Mouse (Mus musculus) forebrain, postnatal 0 days (tissue): ENCODE data around the gene Pinlyp. TPM values are rescaled to one million over a fixed set of nuclear protein-coding genes. Genes with fewer than 3 reads are reported as not detected.

Experiments
- ATAC-seq: fragments of 200-750 bp; cut with Nextera tagmentation; 2 replicates; pipeline ENCODE4 v1.8.0; 2017; ENCODE audit warnings: mild to moderate bottlenecking, moderate library complexity
- DNase-seq: peaks from one replicate; pipeline ENCODE4 v3.0.0-alpha.2; 2015
- H3K27ac ChIP-seq: fragments of 300-500 bp; sonication (generic); 2 replicates; pipeline ENCODE4 v1.5.1; 2014; ENCODE audit warnings: low read depth, mild to moderate bottlenecking, antibody characterized with exemption, low read length, moderate library complexity, mixed read lengths
- H3K27me3 ChIP-seq: fragments of 300-500 bp; sonication (generic); 2 replicates; pipeline ENCODE4 v1.6.1; 2014; ENCODE audit warnings: mild to moderate bottlenecking, low read length, mixed read lengths; ENCODE audit not compliant: insufficient read depth
- H3K36me3 ChIP-seq: fragments of 300-500 bp; sonication (generic); 2 replicates; pipeline ENCODE4 v1.6.1; 2014; ENCODE audit warnings: mild to moderate bottlenecking, moderate library complexity; ENCODE audit not compliant: insufficient read depth
- H3K4me1 ChIP-seq: fragments of 300-500 bp; sonication (generic); 2 replicates; pipeline ENCODE4 v1.6.1; 2014; ENCODE audit warnings: antibody characterized with exemption; ENCODE audit not compliant: insufficient read depth
- H3K4me2 ChIP-seq: fragments of 300-500 bp; sonication (generic); 2 replicates; pipeline ENCODE4 v1.6.1; 2014; ENCODE audit warnings: low read depth, mild to moderate bottlenecking, moderate library complexity
- H3K4me3 ChIP-seq: fragments of 300-500 bp; sonication (generic); 2 replicates; pipeline ENCODE4 v1.5.1; 2014; ENCODE audit warnings: low read depth, low read length, mixed read lengths
- H3K9ac ChIP-seq: fragments of 300-500 bp; sonication (generic); 2 replicates; pipeline ENCODE4 v1.6.1; 2014; ENCODE audit warnings: mild to moderate bottlenecking
- H3K9me3 ChIP-seq: fragments of 300-500 bp; sonication (generic); 2 replicates; pipeline ENCODE4 v1.6.1; 2016; ENCODE audit warnings: low read length
- CTCF ChIP-seq: sonication (generic); IDR thresholded peaks from 2 replicates; pipeline ENCODE4 v1.5.1; 2016; ENCODE audit warnings: antibody characterized with exemption, control low read depth, low read depth
- WGBS: fragments of 180-500 bp; shearing (Covaris S2); extraction: QIAGEN DNeasy Blood & Tissue Kit; methylation state at CpG from one replicate; pipeline ENCODE4 v1.1.7; 2014; 5-methylcytosine and 5-hydroxymethylcytosine counted together
- polyA plus RNA-seq: library from polyadenylated mRNA; unstranded; fragments of >200 nt; fragmentation: Nextera tagmentation; extraction: Ambion mirVana; gene quantifications from 2 replicates; pipeline ENCODE4 v1.2.1, GENCODE M21; 2015
- total RNA-seq: library from RNA; depleted of rRNA; stranded (reverse); fragments of >200 nt; gene quantifications from 2 replicates; pipeline ENCODE4 v1.2.3, GENCODE M21; 2014

The Pinlyp gene
- total and polyA plus RNA-seq, 2 experiments from 2014 or later = 0.43 TPM; not detected in 1

DNA sequence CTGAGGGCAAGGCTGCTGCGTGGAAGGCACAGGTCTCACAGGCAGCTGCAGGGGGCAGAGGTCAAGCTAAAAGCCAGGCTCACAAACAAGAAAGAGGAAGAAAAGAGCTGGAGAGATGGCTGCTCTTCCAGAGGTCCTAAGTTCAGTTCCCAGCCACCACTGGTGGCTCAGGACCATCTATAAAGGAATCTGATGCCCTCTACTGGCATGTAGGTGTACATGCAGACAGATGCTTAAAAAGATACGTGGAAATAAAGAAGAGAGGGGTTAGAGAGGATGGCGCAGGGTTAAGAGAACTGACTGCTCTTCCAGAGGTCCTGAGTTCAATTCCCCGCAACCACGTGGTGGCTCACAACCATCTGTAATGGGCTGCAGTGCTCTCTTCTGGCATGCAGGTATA is 26.5 kb upstream of the Pinlyp start:
- Histone ChIP-seq H3K9ac (no peak overlapping the region), H3K4me1 (no peaks in the 10 kb centered on the region), H3K27ac (no peak overlapping the region), H3K4me3 (no peak overlapping the region), H3K9me3 (no peaks in the 10 kb centered on the region), H3K4me2 (no peak overlapping the region), H3K27me3 (no peaks in the 10 kb centered on the region), H3K36me3 (peaks cover 22% of the 10 kb centered on the region)
- TF ChIP-seq CTCF = peak; percentile 53
- DNase-seq = no peak
- WGBS = 60% methylated on average over 5 of the region's 5 CpGs
- no peak for ATAC-seq

DNA sequence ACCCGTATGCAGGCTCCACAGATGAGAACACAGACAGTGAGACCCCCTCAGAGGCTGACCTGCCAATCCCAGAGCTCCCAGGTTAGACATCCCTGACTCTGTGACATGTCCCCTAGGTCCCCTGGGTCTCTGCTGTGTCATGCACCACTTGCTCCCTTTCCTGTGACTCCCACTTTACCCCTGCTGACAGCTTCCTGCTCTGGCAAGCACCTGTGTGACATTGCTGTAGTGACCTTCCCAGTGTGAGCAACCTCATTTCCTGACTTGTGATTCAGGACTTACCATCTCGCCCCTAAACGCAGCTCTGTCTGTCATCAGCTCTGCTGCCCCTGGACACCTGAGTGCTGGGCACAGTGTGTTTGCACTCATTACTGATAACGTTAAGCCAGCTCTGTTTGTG is 25.2 kb upstream of the Pinlyp start:
- ATAC-seq (no peak), DNase-seq (no peak)
- Histone ChIP-seq H3K36me3 (peaks cover 36% of the 10 kb centered on the region), H3K27me3 (no peaks in the 10 kb centered on the region), H3K9me3 (no peaks in the 10 kb centered on the region), H3K4me1 (no peaks in the 10 kb centered on the region), H3K27ac (no peak overlapping the region), H3K4me3 (no peak overlapping the region), H3K4me2 (no peak overlapping the region), H3K9ac (no peak overlapping the region)
- TF ChIP-seq CTCF = no peak
- WGBS = 89% methylated on average over 4 of the region's 4 CpGs

DNA sequence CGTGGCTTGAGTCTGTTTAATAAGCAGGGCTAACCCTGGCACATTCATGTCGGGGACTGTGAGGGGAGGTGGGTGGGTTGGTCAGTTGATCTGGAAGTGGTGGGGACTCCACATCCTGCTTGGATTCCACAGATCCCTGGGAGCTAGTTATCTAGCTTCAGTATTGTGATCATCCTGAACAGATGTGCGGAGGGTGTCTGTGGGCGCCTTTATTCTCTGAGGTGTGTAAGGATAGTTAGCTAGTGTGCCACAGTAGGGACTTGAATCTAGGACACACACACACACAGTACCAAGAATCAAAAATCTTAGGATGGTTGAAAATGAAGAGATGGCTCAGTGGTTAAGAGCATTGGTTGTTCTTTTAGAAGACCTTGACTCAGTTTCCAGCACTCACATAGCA is 22.6 kb upstream of the Pinlyp start:
- Histone ChIP-seq H3K4me2 (no peak overlapping the region), H3K4me1 (no peaks in the 10 kb centered on the region), H3K9ac (no peak overlapping the region), H3K36me3 (peaks cover 43% of the 10 kb centered on the region), H3K27me3 (no peaks in the 10 kb centered on the region), H3K9me3 (no peaks in the 10 kb centered on the region), H3K4me3 (no peak overlapping the region), H3K27ac (no peak overlapping the region)
- 87% methylated on average over 4 of the region's 4 CpGs for WGBS
- no peak for TF ChIP-seq CTCF
- DNase-seq (no peak), ATAC-seq (no peak)

DNA sequence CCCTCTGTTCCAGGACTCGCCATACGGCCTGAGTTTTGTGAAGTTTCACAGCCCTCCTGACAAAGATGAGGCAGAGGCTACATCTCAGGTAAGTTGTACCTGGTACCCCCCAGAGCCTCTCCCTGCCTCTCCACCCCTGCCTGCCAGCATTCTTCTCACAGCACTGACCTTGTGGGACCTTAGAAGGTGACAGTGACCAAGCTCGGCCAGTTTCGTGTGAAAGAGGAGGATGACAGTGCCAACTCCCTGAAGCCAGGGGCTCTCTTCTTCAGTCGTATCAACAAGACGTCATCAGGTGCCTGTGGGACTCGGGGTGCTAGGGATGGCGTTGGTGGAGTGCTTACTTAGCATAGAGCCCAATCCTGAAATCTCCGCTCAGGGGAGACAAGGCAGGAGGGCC is 20.3 kb upstream of the Pinlyp start:
- Histone ChIP-seq H3K9ac (no peak overlapping the region), H3K27me3 (no peaks in the 10 kb centered on the region), H3K9me3 (no peaks in the 10 kb centered on the region), H3K27ac (no peak overlapping the region), H3K4me2 (no peak overlapping the region), H3K36me3 (peaks cover 46% of the 10 kb centered on the region), H3K4me3 (no peak overlapping the region), H3K4me1 (no peaks in the 10 kb centered on the region)
- ATAC-seq (no peak), DNase-seq (no peak)
- WGBS = 92% methylated on average over 9 of the region's 9 CpGs
- no peak for TF ChIP-seq CTCF

DNA sequence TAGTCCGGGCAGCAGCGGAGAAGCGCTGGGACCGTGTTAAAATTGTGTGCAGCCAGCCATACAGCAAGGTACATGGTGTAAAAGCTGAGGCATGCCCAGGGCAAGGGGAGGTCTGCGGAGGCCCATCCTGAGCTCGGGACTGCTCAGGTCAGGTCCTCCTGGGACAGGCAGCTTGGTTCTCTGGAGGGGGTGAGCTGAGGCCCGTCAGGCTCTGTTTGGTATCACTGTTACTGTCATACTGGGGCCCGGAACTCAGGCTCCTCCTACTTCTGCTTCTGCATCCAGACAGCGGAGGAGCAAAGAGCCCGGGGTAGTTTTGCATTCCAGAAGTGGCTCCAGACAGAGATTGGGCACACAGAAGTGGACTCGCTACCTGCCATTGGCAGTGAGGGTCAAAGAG is 19.7 kb upstream of the Pinlyp start:
- ATAC-seq = no peak
- no peak overlapping the region for H3K27ac ChIP-seq

DNA sequence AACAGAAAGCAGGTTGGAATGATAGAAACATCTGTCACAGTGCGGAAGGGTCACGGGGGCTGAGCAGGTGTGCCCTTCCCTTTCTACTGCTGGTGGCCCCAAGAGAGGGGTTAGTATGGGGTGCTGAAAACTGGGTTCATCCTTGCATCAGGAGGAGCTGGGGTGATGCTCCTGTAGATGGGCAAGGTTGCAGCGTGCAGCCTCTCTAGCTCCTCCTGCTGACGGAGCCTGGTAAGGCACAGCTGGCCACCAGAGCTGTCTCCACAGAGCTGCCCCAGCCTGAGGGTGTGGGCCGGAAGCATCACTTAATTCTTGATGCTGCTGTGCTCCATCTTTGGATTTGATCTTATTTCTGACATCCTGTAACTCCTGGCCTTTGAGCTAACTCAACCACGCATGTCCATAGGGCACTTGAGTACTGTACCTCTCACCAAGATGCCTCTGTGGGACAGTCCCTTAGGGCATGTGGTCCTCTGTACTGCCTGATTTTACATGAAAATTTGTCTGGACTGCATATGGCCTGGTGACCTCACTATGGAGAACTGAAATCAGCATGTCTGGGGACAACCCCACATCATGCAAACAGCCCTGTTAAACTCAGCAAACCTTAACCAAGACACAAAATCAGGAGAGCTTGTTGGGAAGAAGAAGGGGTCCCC is 18.8 kb upstream of the Pinlyp start:
- H3K4me3 ChIP-seq = no peak overlapping the region
- H3K27ac ChIP-seq = no peak overlapping the region
- no peaks in the 10 kb centered on the region for H3K4me1 ChIP-seq
- H3K27me3 ChIP-seq = no peaks in the 10 kb centered on the region
- no peak overlapping the region for H3K9ac ChIP-seq
- peak; percentile 48; the same call in 1 of the 2 replicates for ATAC-seq
- no peak overlapping the region for H3K4me2 ChIP-seq
- 66% methylated on average over 6 of the region's 6 CpGs for WGBS
- H3K9me3 ChIP-seq = no peaks in the 10 kb centered on the region
- TF ChIP-seq CTCF = peak; percentile 76
- DNase-seq = peak; percentile 52
- peaks cover 47% of the 10 kb centered on the region for H3K36me3 ChIP-seq

More for the DNA sequence above, 19.7 kb upstream of the Pinlyp start:
- Histone ChIP-seq H3K4me2 (no peak overlapping the region), H3K27me3 (no peaks in the 10 kb centered on the region), H3K9ac (no peak overlapping the region), H3K4me1 (no peaks in the 10 kb centered on the region), H3K36me3 (peaks cover 48% of the 10 kb centered on the region), H3K9me3 (no peaks in the 10 kb centered on the region), H3K4me3 (no peak overlapping the region)
- DNase-seq = no peak
- 95% methylated on average over 11 of the region's 11 CpGs for WGBS
- TF ChIP-seq CTCF = no peak

DNA sequence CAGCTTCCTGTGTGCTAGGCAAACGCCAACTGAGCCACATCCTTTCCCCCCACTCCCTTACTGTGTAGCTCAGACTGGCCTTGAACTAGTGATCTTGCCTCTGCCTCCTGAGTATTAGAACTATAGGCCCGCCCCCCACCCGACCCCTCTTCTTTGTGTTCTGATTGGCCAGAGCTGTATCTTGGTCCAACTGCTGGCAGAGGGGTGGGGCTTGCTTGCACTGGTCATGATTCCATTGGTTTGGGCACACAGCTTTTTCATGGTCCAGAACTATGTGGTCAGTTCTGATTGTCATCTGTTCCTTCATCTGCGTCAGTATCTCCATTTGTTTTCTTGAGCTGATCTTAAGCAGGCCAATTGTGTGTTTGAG is 17.9 kb upstream of the Pinlyp start:
- Histone ChIP-seq H3K9me3 (no peaks in the 10 kb centered on the region), H3K4me2 (no peak overlapping the region), H3K4me1 (no peaks in the 10 kb centered on the region), H3K27ac (no peak overlapping the region), H3K36me3 (peaks cover 46% of the 10 kb centered on the region), H3K9ac (no peak overlapping the region), H3K4me3 (no peak overlapping the region), H3K27me3 (no peaks in the 10 kb centered on the region)
- TF ChIP-seq CTCF = no peak
- WGBS = 86% methylated on average over 4 of the region's 4 CpGs
- ATAC-seq (no peak), DNase-seq (no peak)
